Mouse (Mus musculus) G1E (cell line): ENCODE measurements at regions not wholly inside any gene's neighbourhood (a gene's known extent, or its start where the extent isn't known, plus 50 kb on each side); places are given as distances from the start of the nearest gene placed in this dataset.

Experiments
- ATAC-seq: 2 replicates; pipeline ENCODE4 v1.8.0; 2016; ENCODE audit warnings: mild to moderate bottlenecking; ENCODE audit not compliant: insufficient number of reproducible peaks, poor library complexity, low FRiP score, severe bottlenecking; ENCODE audit errors: extremely low read depth
- DNase-seq: peaks from one replicate; pipeline ENCODE4 v3.0.0; 2012; ENCODE audit warnings: low spot score
- H3K27me3 ChIP-seq: 2 replicates; pipeline ENCODE4 v1.6.1; 2012; ENCODE audit warnings: mild to moderate bottlenecking, low read length, inconsistent platforms; ENCODE audit not compliant: insufficient read depth
- H3K36me3 ChIP-seq: replicated peaks from 2 replicates; pipeline ENCODE3; 2012; ENCODE audit warnings: mild to moderate bottlenecking, inconsistent platforms
- H3K4me1 ChIP-seq: 2 replicates; pipeline ENCODE4 v1.6.1; 2012; ENCODE audit warnings: low read depth, low read length, inconsistent platforms, mixed read lengths; ENCODE audit not compliant: insufficient read depth
- H3K4me3 ChIP-seq: 2 replicates; pipeline ENCODE4 v1.5.1; 2012; ENCODE audit warnings: low read depth, mild to moderate bottlenecking, inconsistent platforms, low read length, moderate library complexity, mixed read lengths
- H3K9me3 ChIP-seq: replicated peaks from 2 replicates; pipeline ENCODE4 v1.6.1; 2012; ENCODE audit warnings: inconsistent platforms
- CTCF ChIP-seq: IDR thresholded peaks from 2 replicates; pipeline ENCODE4 v1.5.1; 2012; ENCODE audit warnings: low read depth, low read length, inconsistent platforms, mixed read lengths
- GATA1 ChIP-seq: IDR thresholded peaks from 2 replicates; pipeline ENCODE4 v1.6.1; 2012; ENCODE audit warnings: borderline replicate concordance, low read length, inconsistent platforms, mixed read lengths
- GATA2 ChIP-seq: IDR thresholded peaks from 2 replicates; pipeline ENCODE4 v1.6.1; 2012; ENCODE audit warnings: low read depth, low read length, inconsistent platforms, borderline replicate concordance
- POLR2AphosphoS5 ChIP-seq: IDR thresholded peaks from 2 replicates; pipeline ENCODE4 v1.6.1; 2012; ENCODE audit warnings: low read depth, low read length, inconsistent platforms; ENCODE audit not compliant: insufficient replicate concordance
- TAL1 ChIP-seq: conservative IDR thresholded peaks from 2 replicates; pipeline ENCODE4 v1.6.1; 2012; ENCODE audit warnings: low read depth, low read length, inconsistent platforms, mixed read lengths

DNA sequence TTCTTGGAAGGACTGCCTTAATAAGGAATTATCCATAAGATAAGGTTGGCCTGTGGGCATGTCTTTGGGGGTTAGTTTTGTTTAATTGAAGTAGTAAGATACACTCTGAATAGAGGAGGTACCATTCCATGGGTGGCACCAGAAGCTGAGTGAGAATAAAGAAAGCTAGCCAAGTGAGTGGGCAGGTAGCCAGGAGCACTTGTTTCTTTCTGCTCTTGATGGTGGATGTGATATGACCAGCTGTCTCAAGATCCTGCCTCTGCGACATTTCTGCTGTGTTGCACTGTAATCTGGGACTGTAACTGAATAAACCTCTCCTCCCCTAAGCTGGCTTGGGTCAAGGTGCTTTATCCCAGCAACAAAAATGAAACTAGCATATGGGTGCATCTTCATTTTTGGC lies 284.2 kb downstream of the Insc start:
- Histone ChIP-seq H3K4me1 (no peaks in the 10 kb centered on the region), H3K4me3 (no peak overlapping the region), H3K36me3 (no peaks in the 10 kb centered on the region), H3K27me3 (no peaks in the 10 kb centered on the region), H3K9me3 (no peaks in the 10 kb centered on the region)
- no peak for DNase-seq
- no peak for ATAC-seq
- TF ChIP-seq GATA2: no peak
- no peak for TF ChIP-seq POLR2AphosphoS5
- no peak for TF ChIP-seq GATA1
- TF ChIP-seq TAL1: no peak
- TF ChIP-seq CTCF: no peak

DNA sequence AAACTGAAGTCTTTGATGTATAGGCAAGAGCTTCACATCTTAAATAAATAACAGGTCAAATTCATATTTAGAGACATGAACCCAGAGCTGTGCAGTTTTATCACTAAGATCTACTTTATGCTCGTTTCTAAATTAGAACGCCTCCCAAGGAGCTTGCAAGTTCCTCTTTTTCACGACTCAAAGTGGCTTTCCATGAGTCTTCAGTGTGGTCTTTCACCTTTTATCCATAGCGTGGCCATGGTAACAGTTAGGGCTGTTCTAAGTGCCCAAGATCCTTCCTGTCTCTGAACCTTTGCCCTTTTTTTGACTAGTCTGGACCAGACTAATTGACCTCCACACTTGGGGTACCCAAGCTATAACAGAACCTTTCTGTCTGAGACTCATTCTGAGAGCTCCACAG lies 290.5 kb downstream of the Insc start:
- no peaks in the 10 kb centered on the region for H3K27me3 ChIP-seq
- no peaks in the 10 kb centered on the region for H3K4me1 ChIP-seq
- H3K4me3 ChIP-seq: no peak overlapping the region
- no peak for TF ChIP-seq TAL1
- TF ChIP-seq CTCF: no peak
- no peak for TF ChIP-seq GATA2
- no peak for TF ChIP-seq POLR2AphosphoS5
- TF ChIP-seq GATA1: no peak
- H3K9me3 ChIP-seq: no peaks in the 10 kb centered on the region
- DNase-seq: no peak
- ATAC-seq: no peak
- H3K36me3 ChIP-seq: no peaks in the 10 kb centered on the region

DNA sequence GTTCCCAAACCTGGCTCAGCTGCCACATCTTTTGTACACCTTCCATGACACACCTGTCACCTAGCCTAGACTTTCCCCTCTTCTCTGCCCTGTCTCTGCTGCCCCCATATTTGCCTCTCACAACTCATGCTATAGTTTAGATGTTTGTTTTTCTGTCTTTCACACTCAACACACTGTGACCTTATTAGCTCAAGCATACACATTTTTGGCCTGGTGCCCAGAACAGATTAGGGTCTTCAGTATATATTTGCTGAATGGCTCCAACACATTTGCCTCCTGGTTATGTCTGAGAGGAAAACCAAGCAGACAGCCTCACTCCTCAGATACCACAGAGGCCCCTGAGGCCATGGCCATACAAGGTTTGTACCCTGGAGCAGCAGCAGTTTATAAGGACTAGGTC lies 312.0 kb downstream of the Insc start:
- Histone ChIP-seq H3K27me3 (no peaks in the 10 kb centered on the region), H3K4me3 (no peak overlapping the region), H3K36me3 (no peaks in the 10 kb centered on the region), H3K9me3 (no peaks in the 10 kb centered on the region), H3K4me1 (no peaks in the 10 kb centered on the region)
- DNase-seq (no peak), ATAC-seq (no peak)
- no peak for TF ChIP-seq POLR2AphosphoS5
- no peak for TF ChIP-seq GATA1
- TF ChIP-seq TAL1: no peak
- TF ChIP-seq GATA2: no peak
- TF ChIP-seq CTCF: no peak

DNA sequence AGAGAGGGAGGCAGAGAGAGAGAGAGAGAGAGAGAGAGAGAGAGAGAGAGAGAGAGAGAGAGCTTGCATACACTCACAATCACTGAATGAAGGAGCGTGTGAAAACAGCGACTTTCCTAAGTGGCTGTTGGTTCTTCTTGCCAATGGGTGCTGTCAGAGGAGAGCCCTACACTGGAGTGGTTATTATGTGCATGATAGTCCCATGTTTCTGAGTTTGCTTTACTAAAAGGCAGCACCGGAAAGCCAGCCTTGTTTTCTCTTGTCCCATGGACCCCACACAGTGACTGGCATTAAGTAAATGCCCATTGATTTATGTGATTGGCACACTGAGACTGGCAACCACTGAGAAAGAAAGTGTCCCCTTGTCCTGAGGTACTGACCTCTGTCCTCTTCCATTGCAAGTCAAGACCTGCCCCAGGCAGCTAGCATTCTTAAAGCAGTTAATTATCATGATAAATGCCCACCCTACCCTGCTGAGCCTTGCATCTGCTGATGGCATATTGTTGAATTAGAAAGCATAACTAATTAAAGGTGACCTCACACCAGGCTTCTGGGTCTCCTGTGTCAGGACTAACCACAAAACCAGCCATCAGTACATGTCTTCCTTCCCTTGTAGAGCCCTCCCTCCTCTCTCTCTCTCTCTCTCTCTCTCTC lies 313.6 kb downstream of the Insc start:
- TF ChIP-seq GATA2 (no peak), GATA1 (no peak), CTCF (no peak), TAL1 (no peak), POLR2AphosphoS5 (no peak)
- ATAC-seq (no peak), DNase-seq (no peak)
- Histone ChIP-seq H3K36me3 (no peaks in the 10 kb centered on the region), H3K4me3 (no peak overlapping the region), H3K9me3 (no peaks in the 10 kb centered on the region), H3K27me3 (no peaks in the 10 kb centered on the region), H3K4me1 (no peaks in the 10 kb centered on the region)

DNA sequence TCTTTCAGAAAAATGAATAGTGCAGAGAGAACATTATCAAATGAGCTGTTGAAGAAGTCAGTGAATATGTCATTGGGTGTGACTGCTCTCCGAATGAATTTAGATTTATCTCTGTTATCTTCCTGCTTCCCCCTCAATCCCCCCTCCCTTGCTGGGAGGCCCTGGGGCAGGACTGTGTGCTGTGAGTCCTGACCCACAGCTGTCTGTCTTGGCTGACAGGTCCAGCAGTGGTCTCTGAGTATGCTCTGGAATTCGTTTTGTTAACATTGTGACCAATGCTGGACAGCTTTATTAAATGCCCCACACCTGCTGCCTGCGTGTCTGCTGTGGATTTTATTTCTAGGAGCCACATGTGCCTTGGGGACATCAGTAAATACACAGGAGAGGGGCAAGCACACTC lies 314.2 kb downstream of the Insc start:
- Histone ChIP-seq H3K27me3 (no peaks in the 10 kb centered on the region), H3K9me3 (no peaks in the 10 kb centered on the region), H3K36me3 (no peaks in the 10 kb centered on the region), H3K4me1 (no peaks in the 10 kb centered on the region), H3K4me3 (no peak overlapping the region)
- DNase-seq: no peak
- TF ChIP-seq TAL1 (no peak), GATA2 (no peak), POLR2AphosphoS5 (no peak), CTCF (no peak), GATA1 (no peak)
- ATAC-seq: no peak

DNA sequence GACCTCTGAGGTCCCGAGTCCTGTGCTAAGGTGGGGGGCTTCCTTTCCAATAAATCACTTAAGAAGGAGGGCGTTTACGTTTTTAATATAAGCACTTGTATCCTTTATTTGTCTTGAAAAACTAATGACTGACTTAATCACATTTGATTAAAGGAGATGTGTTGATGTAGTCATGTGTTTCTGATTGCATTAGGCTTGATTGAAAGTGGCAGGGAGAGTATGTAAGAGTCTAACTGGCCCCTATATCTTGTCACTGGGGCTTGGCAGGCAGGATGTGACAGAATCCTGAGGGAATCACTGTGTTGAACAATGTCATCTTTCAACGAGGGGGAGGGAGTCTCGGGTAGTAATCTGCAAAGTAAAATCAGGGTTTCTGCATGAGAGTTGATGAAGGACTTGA lies 316.7 kb downstream of the Insc start:
- TF ChIP-seq GATA2 (no peak), CTCF (no peak), TAL1 (no peak), POLR2AphosphoS5 (no peak), GATA1 (no peak)
- H3K9me3 ChIP-seq: no peaks in the 10 kb centered on the region
- DNase-seq (no peak), ATAC-seq (no peak)
- no peaks in the 10 kb centered on the region for H3K4me1 ChIP-seq
- H3K27me3 ChIP-seq: no peaks in the 10 kb centered on the region
- H3K36me3 ChIP-seq: no peaks in the 10 kb centered on the region
- no peak overlapping the region for H3K4me3 ChIP-seq

DNA sequence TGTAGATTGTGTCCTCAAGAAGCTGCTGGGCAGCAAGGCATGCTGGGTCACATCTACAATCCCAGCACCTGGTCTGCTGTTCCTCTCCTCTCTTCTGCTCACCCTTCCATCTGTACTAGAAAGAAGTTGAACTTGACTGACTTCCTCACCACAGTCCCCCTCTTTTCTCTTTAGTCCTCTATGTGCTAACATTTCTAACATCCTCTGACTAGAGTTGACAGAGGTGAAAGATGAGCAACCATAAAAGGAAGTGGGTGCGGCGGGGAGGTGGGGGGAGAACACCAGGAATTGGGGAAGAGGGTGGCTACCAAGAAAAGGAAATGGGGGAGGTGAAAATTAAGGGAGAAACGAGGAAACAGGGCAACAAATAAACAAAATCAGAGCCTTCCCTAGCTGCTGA lies 319.3 kb downstream of the Insc start:
- Histone ChIP-seq H3K36me3 (no peaks in the 10 kb centered on the region), H3K4me3 (no peak overlapping the region), H3K9me3 (no peaks in the 10 kb centered on the region), H3K27me3 (no peaks in the 10 kb centered on the region), H3K4me1 (no peaks in the 10 kb centered on the region)
- DNase-seq: no peak
- no peak for ATAC-seq
- TF ChIP-seq GATA2: no peak
- no peak for TF ChIP-seq GATA1
- TF ChIP-seq TAL1: no peak
- TF ChIP-seq CTCF: no peak
- no peak for TF ChIP-seq POLR2AphosphoS5
